Mouse (Mus musculus) CD8-positive naive resting alpha-beta T cell, adult 57 days (primary cell): ENCODE data around the gene Nudt16l1. TPM values are rescaled to one million over a fixed set of nuclear protein-coding genes. Genes with fewer than 3 reads are reported as not detected.

Source experiments
- total RNA-seq: library from RNA; stranded (reverse); gene quantifications from one replicate; pipeline ENCODE4 v1.2.4, GENCODE M21; 2023

Gene Nudt16l1
- total RNA-seq = 57.1 TPM

GRCm38 (mm10) chr16:4938461-4938860 is at the start of gene Nudt16l1:
Gene Nudt16l1, plus strand, starts transcription at chr16:4938761.

GRCm38 (mm10) chr16:4963797-4964709 is 25.5 kb downstream of the Nudt16l1 start, which contains the start of gene Anks3:
Gene Anks3, minus strand, starts transcription at chr16:4964205.

Other genes starting within 250 kb of the Nudt16l1 start
- gene Nmral1, start 219.4 kb upstream of the Nudt16l1 start, total RNA-seq = 2.1 TPM
- 40.5 TPM for gene Hmox2, start 212.4 kb upstream of the Nudt16l1 start, total RNA-seq
- 46.0 TPM for gene Cdip1, start 148.5 kb upstream of the Nudt16l1 start, total RNA-seq
- gene 4930562C15Rik, start 103.3 kb upstream of the Nudt16l1 start, total RNA-seq = not detected
- 198 TPM for gene Ubald1, start 58.4 kb upstream of the Nudt16l1 start, total RNA-seq
- gene Mgrn1, start 52.5 kb upstream of the Nudt16l1 start, total RNA-seq = 65.7 TPM
- gene Anks3, start 25.4 kb downstream of the Nudt16l1 start, total RNA-seq = 74.7 TPM
- gene Sept12, start 59.1 kb downstream of the Nudt16l1 start, total RNA-seq = not detected
- gene Smim22, start 68.5 kb downstream of the Nudt16l1 start, total RNA-seq = not detected
- gene Rogdi, start 74.8 kb downstream of the Nudt16l1 start, total RNA-seq = 19.8 TPM
- 111 TPM for gene Glyr1, start 111.1 kb downstream of the Nudt16l1 start, total RNA-seq
- gene Ubn1, start 111.3 kb downstream of the Nudt16l1 start, total RNA-seq = 103 TPM
- 0.46 TPM for gene Ppl, start 193.7 kb downstream of the Nudt16l1 start, total RNA-seq
- not detected for gene Sec14l5, start 208.3 kb downstream of the Nudt16l1 start, total RNA-seq